Mouse (Mus musculus): ENCODE data around the gene Hnrnpa3. TPM values are rescaled to one million over a fixed set of nuclear protein-coding genes. Genes with fewer than 3 reads are reported as not detected.

The Hnrnpa3 gene
- 8.6 and 18.7 TPM in 2 replicates for polyA plus RNA-seq (2012; rRNA removed; ENCODE audit: low replicate concordance)

DNA sequence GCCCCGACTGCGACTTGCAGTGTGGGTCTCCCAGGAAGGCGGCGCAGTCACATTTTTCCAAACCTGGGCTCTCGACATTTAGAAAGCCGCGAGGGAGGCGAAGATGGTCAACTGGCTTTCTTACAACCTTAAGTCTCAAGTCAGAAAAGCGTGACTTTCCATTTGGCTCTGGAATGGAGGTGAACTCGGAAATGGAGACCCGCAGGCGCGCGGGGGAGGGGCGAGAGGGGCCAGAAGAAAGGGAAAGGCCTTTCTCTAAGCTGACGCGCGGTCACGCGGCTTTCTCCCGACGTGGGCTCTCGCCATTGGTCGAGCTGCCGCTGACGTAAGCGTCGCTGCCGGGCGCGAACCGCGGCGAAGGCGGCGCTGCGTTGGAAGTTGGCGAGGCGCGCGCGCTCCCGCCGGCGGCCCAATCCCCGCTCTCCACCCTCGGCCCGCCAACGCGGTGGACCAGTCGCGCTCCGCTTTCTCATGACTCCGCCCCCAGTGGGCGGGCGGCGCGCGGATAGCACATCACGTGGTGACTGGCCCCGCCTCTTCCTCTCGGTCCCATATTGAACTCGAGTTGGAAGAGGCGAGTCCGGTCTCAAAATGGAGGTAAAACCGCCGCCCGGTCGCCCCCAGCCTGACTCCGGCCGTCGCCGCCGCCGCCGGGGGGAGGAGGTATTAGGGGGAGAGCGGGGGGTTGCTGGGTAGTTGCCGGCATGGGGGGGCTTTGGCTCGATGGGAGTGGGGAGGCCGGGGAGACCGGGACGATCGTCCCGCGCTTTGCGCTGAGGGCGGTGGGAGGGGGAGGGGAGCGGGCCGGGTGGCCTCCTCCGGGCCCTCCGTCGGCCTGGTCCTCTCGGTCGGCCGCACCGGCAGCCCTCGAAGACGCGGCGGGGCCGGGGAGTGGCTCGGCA is at the start of gene Hnrnpa3:
Gene Hnrnpa3 (plus strand): TSS at position 535 of the 902 bp plus-strand sequence.

GRCm38 (mm10) chr2:75704234-75705161 is 45.4 kb downstream of the Hnrnpa3 start, which contains the start of gene Nfe2l2:
Gene Nfe2l2, minus strand, starts transcription at chr2:75704641.

Other genes with a start within 250 kb of the Hnrnpa3 start
- gene Nfe2l2, start 45.4 kb downstream of the Hnrnpa3 start, polyA plus RNA-seq (2012; rRNA removed; ENCODE audit: low replicate concordance), result 40.8 and 67.0 TPM in 2 replicates
- gene Agps, start 172.9 kb downstream of the Hnrnpa3 start, polyA plus RNA-seq (2012; rRNA removed; ENCODE audit: low replicate concordance), result 21.6 and 36.8 TPM in 2 replicates

Data from mammary gland, adult 2 months (tissue).